Mouse (Mus musculus) midbrain, postnatal 0 days (tissue): ENCODE data around the gene Hadhb. TPM values are rescaled to one million over a fixed set of nuclear protein-coding genes. Genes with fewer than 3 reads are reported as not detected.

Source experiments
- ATAC-seq: fragments of 200-750 bp; cut with Nextera tagmentation; 2 replicates; pipeline ENCODE4 v1.8.0; 2017; ENCODE audit warnings: moderate number of reproducible peaks, mild to moderate bottlenecking, moderate TSS enrichment, moderate library complexity; ENCODE audit not compliant: low FRiP score
- DNase-seq: peaks from one replicate; pipeline ENCODE4 v3.0.0-alpha.2; 2015; ENCODE audit warnings: low spot score
- H3K27ac ChIP-seq: fragments of 300-500 bp; sonication (generic); 2 replicates; pipeline ENCODE4 v1.5.1; 2014; ENCODE audit warnings: low read depth, mild to moderate bottlenecking, low read length, mixed read lengths
- H3K27me3 ChIP-seq: fragments of 300-500 bp; sonication (generic); 2 replicates; pipeline ENCODE4 v1.6.1; 2014; ENCODE audit warnings: low read length, control low read depth, mixed read lengths; ENCODE audit not compliant: insufficient read depth
- H3K36me3 ChIP-seq: fragments of 300-500 bp; sonication (generic); 2 replicates; pipeline ENCODE4 v1.6.1; 2014; ENCODE audit warnings: low read length, control low read depth, mixed read lengths; ENCODE audit not compliant: insufficient read depth
- H3K4me1 ChIP-seq: fragments of 300-500 bp; sonication (generic); 2 replicates; pipeline ENCODE4 v1.6.1; 2014; ENCODE audit warnings: mild to moderate bottlenecking, control low read depth, antibody characterized with exemption, low read length, mixed read lengths; ENCODE audit not compliant: insufficient read depth
- H3K4me2 ChIP-seq: fragments of 300-500 bp; sonication (generic); 2 replicates; pipeline ENCODE4 v1.6.1; 2014; ENCODE audit warnings: low read depth, mild to moderate bottlenecking, low read length, mixed read lengths; ENCODE audit not compliant: poor library complexity, severe bottlenecking
- H3K4me3 ChIP-seq: fragments of 300-500 bp; sonication (generic); 2 replicates; pipeline ENCODE4 v1.5.1; 2014; ENCODE audit warnings: low read depth, mild to moderate bottlenecking, low read length, moderate library complexity
- H3K9ac ChIP-seq: fragments of 300-500 bp; sonication (generic); replicated peaks from 2 replicates; pipeline ENCODE4 v1.6.1; 2014; ENCODE audit warnings: mild to moderate bottlenecking, low read length, moderate library complexity, mixed read lengths; ENCODE audit not compliant: poor library complexity, severe bottlenecking
- H3K9me3 ChIP-seq: fragments of 300-500 bp; sonication (generic); 2 replicates; pipeline ENCODE4 v1.6.1; 2016; ENCODE audit warnings: low read length, control low read depth
- CTCF ChIP-seq: IDR thresholded peaks from 2 replicates; pipeline ENCODE4 v1.5.1; 2016; ENCODE audit warnings: antibody characterized with exemption, mild to moderate bottlenecking
- WGBS: fragments of 180-500 bp; shearing (Covaris S2); extraction: QIAGEN DNeasy Blood & Tissue Kit; methylation state at CpG from one replicate; pipeline ENCODE4 v1.1.7; 2014; 5-methylcytosine and 5-hydroxymethylcytosine counted together
- polyA plus RNA-seq: library from polyadenylated mRNA; unstranded; fragments of >200 nt; fragmentation: Nextera tagmentation; extraction: Ambion mirVana; gene quantifications from 2 replicates; pipeline ENCODE4 v1.2.1, GENCODE M21; 2015
- total RNA-seq: library from RNA; depleted of rRNA; stranded (reverse); fragments of >200 nt; gene quantifications from 2 replicates; pipeline ENCODE4 v1.2.3, GENCODE M21; 2014

The Hadhb gene
- total and polyA plus RNA-seq, 2 experiments from 2014 or later, result 41.1 to 56.8 TPM

- H3K4me3 ChIP-seq, result peak overlapping the region; percentile 53
- WGBS, result 2% methylated on average over 91 of the region's 103 CpGs
- peak overlapping the region; percentile 72 for H3K4me2 ChIP-seq
- no peaks in the 10 kb centered on the region for H3K9me3 ChIP-seq
- peak overlapping the region; percentile 33 for H3K27ac ChIP-seq
- H3K27me3 ChIP-seq, result peaks cover 3% of the 10 kb centered on the region; the same call in 1 of the 2 replicates
- H3K9ac ChIP-seq, result peak overlapping the region; percentile 58
- ATAC-seq (peak; percentile 77), DNase-seq (peak; percentile 89)
- H3K4me1 ChIP-seq, result peaks cover 5% of the 10 kb centered on the region
- peak; percentile 74 for TF ChIP-seq CTCF
- H3K36me3 ChIP-seq, result peaks cover 15% of the 10 kb centered on the region
Observed at GRCm38 (mm10) chr5:30113881-30114760, 40.9 kb upstream of the Hadhb start.

DNA sequence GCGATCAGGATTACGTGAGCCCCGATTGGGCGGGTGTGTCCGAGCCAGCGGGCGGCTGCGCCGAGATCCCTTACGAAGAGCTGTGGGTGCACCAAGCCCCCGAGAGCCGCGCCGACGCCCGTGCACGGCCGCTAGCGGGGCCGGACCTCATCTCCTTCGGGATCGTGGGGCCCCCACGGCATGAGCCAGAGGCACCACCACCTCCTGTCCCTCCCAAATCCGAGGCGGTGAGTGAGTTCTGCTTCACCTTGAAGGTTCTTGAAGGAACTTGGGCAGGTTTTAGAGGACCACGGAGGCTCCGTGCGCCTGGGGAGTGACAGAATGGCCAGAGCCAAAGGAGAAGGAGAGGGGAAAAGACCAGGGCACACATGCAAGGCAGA, 40.3 kb upstream of the Hadhb start:
- Histone ChIP-seq H3K27ac (no peak overlapping the region), H3K27me3 (peaks cover 3% of the 10 kb centered on the region; the same call in 1 of the 2 replicates), H3K4me3 (peak overlapping the region; percentile 53), H3K9ac (peak overlapping the region; percentile 58), H3K36me3 (peaks cover 22% of the 10 kb centered on the region), H3K4me1 (peaks cover 5% of the 10 kb centered on the region), H3K9me3 (no peaks in the 10 kb centered on the region), H3K4me2 (peak overlapping the region; percentile 72)
- WGBS, result 7% methylated on average over 21 of the region's 28 CpGs
- DNase-seq, result no peak
- no peak for TF ChIP-seq CTCF
- no peak for ATAC-seq

DNA sequence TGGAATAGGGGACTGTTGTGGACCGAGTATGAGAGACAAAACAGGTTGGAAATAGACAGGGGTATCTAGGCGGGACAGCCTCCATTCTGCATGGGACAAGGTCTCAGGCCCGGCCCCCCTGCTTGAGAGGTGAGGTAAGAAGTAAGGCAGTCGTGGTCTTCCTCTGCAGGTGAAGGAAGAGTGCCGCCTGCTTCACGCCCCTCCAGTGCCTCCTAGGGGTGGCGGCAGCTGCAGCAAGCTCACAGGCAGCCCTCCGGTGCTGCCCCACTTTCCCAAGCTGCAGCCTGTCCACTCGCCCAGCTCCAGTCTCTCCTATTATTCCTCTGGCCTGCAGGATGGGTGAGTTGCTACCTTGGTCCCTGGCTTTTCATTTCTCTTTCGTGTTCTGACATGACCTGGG, 39.3 kb upstream of the Hadhb start:
- peaks cover 31% of the 10 kb centered on the region for H3K36me3 ChIP-seq
- DNase-seq (no peak), ATAC-seq (no peak)
- H3K4me3 ChIP-seq, result no peak overlapping the region
- H3K4me1 ChIP-seq, result peaks cover 5% of the 10 kb centered on the region
- no peak overlapping the region for H3K9ac ChIP-seq
- no peak overlapping the region for H3K27ac ChIP-seq
- peak; percentile 36 for TF ChIP-seq CTCF
- H3K27me3 ChIP-seq, result peaks cover 3% of the 10 kb centered on the region; the same call in 1 of the 2 replicates
- WGBS, result 53% methylated on average over 10 of the region's 10 CpGs
- H3K9me3 ChIP-seq, result no peaks in the 10 kb centered on the region
- H3K4me2 ChIP-seq, result no peak overlapping the region

GRCm38 (mm10) chr5:30118018-30118417, 37.0 kb upstream of the Hadhb start:
- Histone ChIP-seq H3K27me3 (peaks cover 3% of the 10 kb centered on the region; the same call in 1 of the 2 replicates), H3K4me3 (no peak overlapping the region), H3K27ac (no peak overlapping the region), H3K9ac (no peak overlapping the region), H3K36me3 (peaks cover 53% of the 10 kb centered on the region), H3K9me3 (no peaks in the 10 kb centered on the region), H3K4me1 (no peaks in the 10 kb centered on the region), H3K4me2 (no peak overlapping the region)
- DNase-seq, result no peak
- ATAC-seq, result no peak
- no peak for TF ChIP-seq CTCF
- 86% methylated on average over 1 of the region's 1 CpGs for WGBS

GRCm38 (mm10) chr5:30119163-30119562, 35.9 kb upstream of the Hadhb start:
- H3K4me1 ChIP-seq, result no peaks in the 10 kb centered on the region
- no peak overlapping the region for H3K4me3 ChIP-seq
- WGBS, result 72% methylated on average over 6 of the region's 6 CpGs
- no peak overlapping the region for H3K9ac ChIP-seq
- H3K4me2 ChIP-seq, result no peak overlapping the region
- no peak for ATAC-seq
- no peaks in the 10 kb centered on the region for H3K9me3 ChIP-seq
- H3K27ac ChIP-seq, result no peak overlapping the region
- no peak for DNase-seq
- no peaks in the 10 kb centered on the region for H3K27me3 ChIP-seq
- no peak for TF ChIP-seq CTCF
- H3K36me3 ChIP-seq, result peaks cover 61% of the 10 kb centered on the region

DNA sequence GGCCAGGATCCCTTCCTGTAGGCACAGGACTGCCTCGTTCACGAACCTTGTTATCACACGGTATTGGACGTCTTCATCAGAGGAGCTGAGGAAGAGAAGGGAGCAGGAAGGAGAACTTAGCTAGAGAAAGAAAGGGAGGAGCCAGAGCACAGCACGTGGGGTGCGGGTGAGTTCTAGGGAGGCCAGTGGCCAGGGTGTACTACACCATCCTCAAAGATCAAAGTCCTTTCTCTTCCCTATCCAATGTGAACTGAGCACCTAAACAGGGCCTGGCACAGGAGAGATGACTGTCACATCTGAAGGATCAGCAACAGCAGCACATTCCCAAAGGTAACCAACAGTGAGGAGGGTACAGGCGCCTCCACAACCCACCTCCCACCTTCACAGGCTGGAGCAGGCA, 34.9 kb upstream of the Hadhb start:
- Histone ChIP-seq H3K27me3 (no peaks in the 10 kb centered on the region), H3K4me3 (no peak overlapping the region), H3K27ac (no peak overlapping the region), H3K9me3 (no peaks in the 10 kb centered on the region), H3K36me3 (peaks cover 71% of the 10 kb centered on the region), H3K9ac (no peak overlapping the region), H3K4me1 (no peaks in the 10 kb centered on the region), H3K4me2 (no peak overlapping the region)
- TF ChIP-seq CTCF, result no peak
- DNase-seq (no peak), ATAC-seq (no peak)
- WGBS, result 80% methylated on average over 7 of the region's 7 CpGs
